Mouse (Mus musculus): ENCODE results near the gene Olfr1381.
"Not testable (repeated sequence)": the region's sequence is repeated elsewhere in the genome, so short reads cannot be mapped to it uniquely, and the experiment has no call there.

Olfr1381 gene

GRCm38 (mm10) chr11:49543149-49543548 lies at the start of gene Olfr1381:
Gene Olfr1381, plus strand, starts transcription at chr11:49543449.
- not testable (repeated sequence) for DNase-seq (ENCODE audit: low read depth, low spot score)

GRCm38 (mm10) chr11:49518086-49518485 lies 25.2 kb upstream of the Olfr1381 start:
- no peak for DNase-seq (ENCODE audit: low read depth, low spot score)

GRCm38 (mm10) chr11:49519348-49519747 lies 23.9 kb upstream of the Olfr1381 start, which contains the start of gene Olfr1383:
Gene Olfr1383, plus strand, starts transcription at chr11:49519648.
- no peak for DNase-seq (ENCODE audit: low read depth, low spot score)

GRCm38 (mm10) chr11:49527947-49528346 lies 15.3 kb upstream of the Olfr1381 start, which contains the start of gene Olfr1382:
Gene Olfr1382, plus strand, starts transcription at chr11:49528247.
- DNase-seq (ENCODE audit: low read depth, low spot score), result no peak

GRCm38 (mm10) chr11:49532761-49533160 lies 10.5 kb upstream of the Olfr1381 start:
- no peak for DNase-seq (ENCODE audit: low read depth, low spot score)

GRCm38 (mm10) chr11:49536631-49537030 lies 6.6 kb upstream of the Olfr1381 start:
- not testable (repeated sequence) for DNase-seq (ENCODE audit: low read depth, low spot score)

GRCm38 (mm10) chr11:49554033-49554432 lies 10.8 kb downstream of the Olfr1381 start:
- not testable (repeated sequence) for DNase-seq (ENCODE audit: low read depth, low spot score)

GRCm38 (mm10) chr11:49556578-49556977 lies 13.3 kb downstream of the Olfr1381 start, which contains the start of gene Olfr1380:
Gene Olfr1380, plus strand, starts transcription at chr11:49556878.
- DNase-seq (ENCODE audit: low read depth, low spot score), result not testable (repeated sequence)

- DNase-seq (ENCODE audit: low read depth, low spot score), result not testable (repeated sequence)
Observed at GRCm38 (mm10) chr11:49575054-49575453, 31.8 kb downstream of the Olfr1381 start.

- DNase-seq (ENCODE audit: low read depth, low spot score), result not testable (repeated sequence)
Observed at GRCm38 (mm10) chr11:49580452-49580851, 37.2 kb downstream of the Olfr1381 start.

GRCm38 (mm10) chr11:49590213-49590612 lies 47.0 kb downstream of the Olfr1381 start:
- no peak for DNase-seq (ENCODE audit: low read depth, low spot score)

- DNase-seq (ENCODE audit: low read depth, low spot score), result not testable (repeated sequence)
Observed at GRCm38 (mm10) chr11:49597149-49597548, 53.9 kb downstream of the Olfr1381 start.

All from c-Kit-negative CD71-positive TER-119-positive erythroid progenitor cells, embryonic 14.5 days (primary cell).